16 mouse cellular contexts compared by ENCODE assay signal in genomic region chr17:43139916-43140315, GRCm38 (mm10).
DNase-seq lines count a peak whose midpoint lies in the region; ATAC-seq and TF ChIP-seq lines count a peak whose summit lies in the region.
"Had no signal": no experiment of that assay in that cellular context is flagged by ENCODE, and none has a peak within 500 bp of the region (broad histone marks: within the 10 kb centered on the region; RNA-seq: fewer than 3 reads in every experiment).

No protein-coding gene starts in this region.

- no peak for ATAC-seq in CD4-positive, CD25-positive, alpha-beta regulatory T cell, adult 4 months
- ATAC-seq in kidney, embryonic 15.5 days (replicated peaks; ENCODE audit: low FRiP score), result no peak
- no peak for ATAC-seq in liver, postnatal 0 days
- ATAC-seq: midbrain, embryonic 13.5 days had no signal

- peak; percentile 3 for DNase-seq in CD4-positive, CD25-positive, alpha-beta regulatory T cell, adult 2 months (ENCODE audit: low read depth, low spot score)
- DNase-seq in kidney, postnatal 36 days, result no peak
- DNase-seq in 416B (ENCODE audit: low read depth), result peak; percentile 9
- DNase-seq in liver, postnatal 0 days, result no peak
- DNase-seq in frontal cortex, postnatal 36 days (ENCODE audit: low spot score in 2 of 2), result no peak
- DNase-seq in left cerebral cortex, postnatal 4 days, result no peak
- DNase-seq: adrenal gland, adult 2 months; cerebellum, postnatal 10 days; kidney, adult 9 months; right cerebral cortex, postnatal 14 days; thymus, adult 2 months had no signal

- WGBS in kidney, embryonic 15.5 days, result 52% methylated on average over 8 of the region's 8 CpGs
- 32% methylated on average over 8 of the region's 8 CpGs for WGBS in liver, postnatal 0 days (ENCODE audit: insufficient replicate concordance)

- H3K27ac ChIP-seq in kidney, embryonic 15.5 days, result no peak overlapping the region
- 0 out of 2 replicates have a peak overlapping the region, but pooled peaks have one; percentile 18 for H3K27ac ChIP-seq in liver, postnatal 0 days (ENCODE audit: low read depth)
- H3K27ac ChIP-seq: embryonic facial prominence, embryonic 10.5 days; liver, embryonic 14.5 days; midbrain, embryonic 13.5 days had no signal

- no peak overlapping the region for H3K9ac ChIP-seq in kidney, embryonic 15.5 days
- H3K9ac ChIP-seq in liver, postnatal 0 days (replicated peaks), result no peak overlapping the region
- H3K9ac ChIP-seq: liver, embryonic 14.5 days; midbrain, embryonic 13.5 days had no signal

- H3K4me3 ChIP-seq in kidney, embryonic 15.5 days (replicated peaks), result no peak overlapping the region
- H3K4me3 ChIP-seq in liver, postnatal 0 days (ENCODE audit: low read depth, low read length), result no peak overlapping the region
- H3K4me3 ChIP-seq: embryonic facial prominence, embryonic 10.5 days; midbrain, embryonic 13.5 days had no signal

- intact Hi-C loops in left cerebral cortex, postnatal 4 days (cut with DNase I), result no loop called here

- H3K4me2 ChIP-seq in kidney, embryonic 15.5 days, result peak overlapping the region; percentile 19; the same call in 1 of the 2 replicates
- peak overlapping the region; percentile 47; the same call in 1 of the 2 replicates for H3K4me2 ChIP-seq in liver, postnatal 0 days (ENCODE audit: low read depth, low read length)
- H3K4me2 ChIP-seq: midbrain, embryonic 13.5 days had no signal

- no peak for TF ChIP-seq EP300 in liver, postnatal 0 days (IDR thresholded peaks at IDR 0.05; ENCODE audit: low read depth)

- no peaks in the 10 kb centered on the region for H3K36me3 ChIP-seq in kidney, embryonic 15.5 days
- no peaks in the 10 kb centered on the region for H3K36me3 ChIP-seq in liver, postnatal 0 days (replicated peaks; ENCODE audit: insufficient read depth, low read length)
- H3K36me3 ChIP-seq: embryonic facial prominence, embryonic 10.5 days; midbrain, embryonic 13.5 days had no signal

- no peaks in the 10 kb centered on the region for H3K9me3 ChIP-seq in kidney, embryonic 15.5 days (replicated peaks)
- H3K9me3 ChIP-seq in liver, postnatal 0 days (ENCODE audit: low read length), result no peaks in the 10 kb centered on the region
- H3K9me3 ChIP-seq: embryonic facial prominence, embryonic 10.5 days; midbrain, embryonic 13.5 days had no signal

- H3K27me3 ChIP-seq in kidney, embryonic 15.5 days, result no peaks in the 10 kb centered on the region
- H3K27me3 ChIP-seq in liver, postnatal 0 days (ENCODE audit: insufficient read depth, low read length), result no peaks in the 10 kb centered on the region
- H3K27me3 ChIP-seq: midbrain, embryonic 13.5 days had no signal

- no peak for TF ChIP-seq CTCF in liver, postnatal 0 days (IDR thresholded peaks at IDR 0.05; ENCODE audit: low read depth)

- H3K4me1 ChIP-seq in kidney, embryonic 15.5 days, result peaks cover 7% of the 10 kb centered on the region; the same call in 1 of the 2 replicates
- H3K4me1 ChIP-seq in liver, postnatal 0 days (ENCODE audit: insufficient read depth), result peaks cover 11% of the 10 kb centered on the region; the same call in 1 of the 2 replicates

Comparison
In these comparisons a context has a peak if more than half of its experiments do, and no peak if none do; other contexts are left out.
1. DNase-seq: peak in CD4-positive, CD25-positive, alpha-beta regulatory T cell, adult 2 months (single experiment) and 416B (single experiment); none in kidney, postnatal 36 days (0 of 2), liver, postnatal 0 days (single experiment), frontal cortex, postnatal 36 days (0 of 2) and left cerebral cortex, postnatal 4 days (single experiment).